Mouse (Mus musculus): ENCODE results near the gene Lhb. TPM values are rescaled to one million over a fixed set of nuclear protein-coding genes. Genes with fewer than 3 reads are reported as not detected.
A peak's percentile ranks its signal among the peaks of the same experiment; 100 is the strongest.

Gene Lhb
- total RNA-seq, 2 experiments from 2014 or later = not detected

- DNase-seq = peak; percentile 11
These were observed 6.5 kb upstream of the Lhb start for GRCm38 (mm10) chr7:45413864-45414739.

GRCm38 (mm10) chr7:45414740-45415224 lies 5.8 kb upstream of the Lhb start:
- DNase-seq = no peak

- DNase-seq = no peak
These were observed 5.0 kb upstream of the Lhb start for GRCm38 (mm10) chr7:45415636-45416035.

- DNase-seq = no peak
These were observed 2.6 kb upstream of the Lhb start for GRCm38 (mm10) chr7:45417962-45418492.

- no peak for DNase-seq
These were observed 583 bp upstream of the Lhb start for GRCm38 (mm10) chr7:45419859-45420614.

- no peak for DNase-seq
These were observed 574 bp downstream of the Lhb start for GRCm38 (mm10) chr7:45421194-45421593.

- DNase-seq = no peak
These were observed 5.9 kb downstream of the Lhb start for GRCm38 (mm10) chr7:45426556-45426955.

GRCm38 (mm10) chr7:45433835-45434202 lies 13.2 kb downstream of the Lhb start:
- no peak for DNase-seq

- DNase-seq = peak; percentile 100
These were observed 13.8 kb downstream of the Lhb start, which contains the start of gene Gys1 for GRCm38 (mm10) chr7:45434203-45435015. TSS of gene Gys1 (plus strand) at chr7:45434844.

- no peak for DNase-seq
These were observed 14.4 kb downstream of the Lhb start for GRCm38 (mm10) chr7:45435038-45435437.

- DNase-seq = no peak
These were observed 15.8 kb downstream of the Lhb start for GRCm38 (mm10) chr7:45436444-45436843.

GRCm38 (mm10) chr7:45437046-45437445 lies 16.4 kb downstream of the Lhb start:
- no peak for DNase-seq

- no peak for DNase-seq
These were observed 17.1 kb downstream of the Lhb start, which contains the start of gene Ruvbl2 for GRCm38 (mm10) chr7:45437521-45438276. TSS of gene Ruvbl2 (minus strand) at chr7:45438096.

- no peak for DNase-seq
These were observed 23.2 kb downstream of the Lhb start for GRCm38 (mm10) chr7:45443526-45444420.

GRCm38 (mm10) chr7:45446589-45446988 lies 26.0 kb downstream of the Lhb start:
- DNase-seq = no peak

- no peak for DNase-seq
These were observed 26.8 kb downstream of the Lhb start for GRCm38 (mm10) chr7:45447325-45447990.

- DNase-seq = no peak
These were observed 29.4 kb downstream of the Lhb start for GRCm38 (mm10) chr7:45449974-45450373.

GRCm38 (mm10) chr7:45451344-45451982 lies 30.8 kb downstream of the Lhb start:
- DNase-seq = peak; percentile 89

GRCm38 (mm10) chr7:45454971-45455370 lies 34.4 kb downstream of the Lhb start:
- DNase-seq = no peak

Data from gastrocnemius, postnatal 10 days (tissue).